Mouse (Mus musculus): ENCODE results near the gene Ifnar2.

Gene Ifnar2

GRCm38 (mm10) chr16:91381606-91382005, 9.0 kb downstream of the Ifnar2 start:
- in situ Hi-C loops (cut with MboI; ENCODE audit: low pct_unique_long_range_greater_than_20kb in 1 of 2, low sequenced_read_pairs in 2 of 2, unreplicated experiment in 1 of 2), result no loop called here

DNA sequence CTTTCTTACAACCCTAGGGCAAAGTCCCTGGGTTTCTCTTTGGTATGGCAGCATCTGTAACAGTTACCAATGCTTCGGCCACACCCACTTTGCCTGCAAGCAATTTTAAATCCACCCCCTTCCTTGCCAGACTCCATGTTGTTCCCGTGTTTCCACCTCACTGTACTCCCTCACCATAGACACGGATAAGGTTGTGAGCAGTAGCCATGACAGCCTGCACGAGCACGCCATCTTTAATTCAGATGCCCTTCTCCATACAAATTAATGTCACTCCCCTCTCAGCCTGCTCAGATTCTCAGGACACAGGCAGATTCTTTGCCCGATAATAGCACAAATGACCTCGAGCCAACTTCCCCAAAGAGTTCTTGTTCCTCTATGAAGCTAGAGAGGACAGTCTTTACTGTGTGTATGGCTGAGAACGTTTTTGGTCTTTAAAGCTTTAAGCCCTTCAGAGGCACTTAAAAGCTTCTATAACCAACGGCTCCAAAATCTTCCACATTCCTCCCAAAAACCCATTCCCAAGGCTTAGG, 9.7 kb downstream of the Ifnar2 start:
- in situ Hi-C loops (cut with MboI; ENCODE audit: low pct_unique_long_range_greater_than_20kb in 1 of 2, low sequenced_read_pairs in 2 of 2, unreplicated experiment in 1 of 2), result no loop called here

- in situ Hi-C loops (cut with MboI; ENCODE audit: low pct_unique_long_range_greater_than_20kb in 1 of 2, low sequenced_read_pairs in 2 of 2, unreplicated experiment in 1 of 2), result no loop called here
Measured at GRCm38 (mm10) chr16:91384221-91384620, 11.6 kb downstream of the Ifnar2 start.

DNA sequence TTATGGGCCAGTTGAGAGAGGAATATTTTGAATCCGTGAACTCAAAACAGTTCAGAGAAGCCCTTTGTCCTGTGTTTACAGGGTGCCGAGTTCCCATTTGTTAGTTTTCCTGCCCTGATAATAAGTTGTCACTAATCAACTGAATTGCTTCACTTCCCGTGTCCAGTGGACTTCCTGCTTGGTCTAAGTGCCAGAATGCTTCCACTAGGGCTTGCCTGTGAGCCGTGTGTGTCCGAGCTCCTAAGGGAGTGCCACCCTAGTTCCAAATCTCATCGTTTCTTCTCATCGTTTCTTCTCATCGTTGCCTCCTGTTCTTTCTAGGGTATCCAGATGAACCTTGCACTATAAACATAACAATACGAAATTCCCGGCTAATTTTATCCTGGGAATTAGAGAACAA, 13.0 kb downstream of the Ifnar2 start:
- in situ Hi-C loops (cut with MboI; ENCODE audit: low pct_unique_long_range_greater_than_20kb in 1 of 2, low sequenced_read_pairs in 2 of 2, unreplicated experiment in 1 of 2), result no loop called here

DNA sequence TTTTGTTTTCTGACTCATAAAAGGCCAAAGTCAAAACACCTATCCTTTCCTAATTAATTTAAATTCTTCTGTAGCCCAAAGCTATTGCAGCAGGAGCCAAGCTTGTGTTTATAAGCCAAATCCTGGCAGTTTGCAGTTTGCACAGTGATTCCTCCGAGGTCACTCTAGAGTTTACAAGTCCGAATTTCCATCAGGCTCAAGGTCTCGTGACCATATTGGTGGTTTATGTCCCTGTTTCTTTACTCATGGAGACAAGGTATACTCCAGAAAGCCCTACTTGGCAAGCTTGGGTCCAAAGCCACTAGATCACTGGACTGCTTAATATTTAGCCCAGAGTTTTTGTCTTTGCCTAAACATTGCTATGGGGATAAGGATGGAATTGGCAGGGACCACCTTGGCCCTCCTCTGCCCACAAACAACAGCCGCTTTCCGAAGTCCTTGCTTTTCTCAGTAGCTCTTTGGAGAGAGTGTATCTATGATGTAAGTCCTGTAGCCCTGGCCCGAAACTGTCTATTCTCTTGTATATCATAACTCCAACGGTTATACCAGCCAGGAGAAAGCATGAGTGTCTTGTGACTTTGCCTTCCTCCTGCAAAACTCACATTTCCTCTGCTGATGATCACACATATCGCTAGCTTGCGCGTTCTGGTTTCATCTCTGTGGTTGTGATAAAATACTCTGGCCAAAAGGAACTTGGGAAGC, 14.0 kb downstream of the Ifnar2 start:
- in situ Hi-C loops (cut with MboI; ENCODE audit: low pct_unique_long_range_greater_than_20kb in 1 of 2, low sequenced_read_pairs in 2 of 2, unreplicated experiment in 1 of 2), result no loop called here

GRCm38 (mm10) chr16:91387121-91387486, 14.5 kb downstream of the Ifnar2 start:
- in situ Hi-C loops (cut with MboI; ENCODE audit: low pct_unique_long_range_greater_than_20kb in 1 of 2, low sequenced_read_pairs in 2 of 2, unreplicated experiment in 1 of 2), result no loop called here

DNA sequence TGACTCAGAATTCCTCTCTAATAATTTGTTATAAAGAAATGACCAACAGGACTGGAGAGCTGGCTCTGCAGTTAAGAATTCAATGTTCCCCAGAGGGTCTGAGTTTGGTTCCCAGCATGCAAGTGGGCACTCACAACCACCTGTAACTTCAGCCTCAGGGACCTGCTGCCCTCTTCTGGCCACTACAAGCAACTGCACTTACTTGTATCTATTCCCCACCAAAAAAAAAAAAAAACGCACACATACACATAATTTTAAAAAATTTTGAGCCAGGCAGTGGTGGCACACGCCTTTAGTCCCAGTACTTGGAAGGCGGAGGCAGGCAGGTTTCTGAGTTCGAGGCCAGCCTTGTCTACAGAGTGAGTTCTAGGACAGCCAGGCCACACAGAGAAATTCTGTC, 17.5 kb downstream of the Ifnar2 start:
- in situ Hi-C loops (cut with MboI; ENCODE audit: low pct_unique_long_range_greater_than_20kb in 1 of 2, low sequenced_read_pairs in 2 of 2, unreplicated experiment in 1 of 2), result no loop called here

DNA sequence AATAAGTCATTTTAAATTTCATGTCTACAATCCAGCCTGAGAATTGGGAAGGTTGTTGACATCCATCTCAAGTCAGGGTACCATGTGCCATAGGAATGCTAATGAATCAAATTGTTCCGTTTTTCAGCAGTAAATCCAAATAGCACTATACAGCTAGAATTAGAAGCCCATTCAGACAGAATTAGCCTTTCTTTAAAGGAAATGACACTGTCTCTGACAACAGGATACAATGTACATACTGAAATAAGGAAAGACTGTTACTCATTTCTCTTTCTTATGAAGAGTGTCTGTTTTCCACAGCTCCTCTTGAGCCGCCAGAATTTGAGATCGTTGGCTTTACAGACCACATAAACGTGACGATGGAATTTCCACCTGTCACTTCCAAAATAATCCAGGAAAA, 18.8 kb downstream of the Ifnar2 start, which contains the start of gene Gm21970:
Gene Gm21970 (plus strand): TSS at position 301 of the 400 bp plus-strand sequence.
- in situ Hi-C loops (cut with MboI; ENCODE audit: low pct_unique_long_range_greater_than_20kb in 1 of 2, low sequenced_read_pairs in 2 of 2, unreplicated experiment in 1 of 2), result no loop called here

- in situ Hi-C loops (cut with MboI; ENCODE audit: low pct_unique_long_range_greater_than_20kb in 1 of 2, low sequenced_read_pairs in 2 of 2, unreplicated experiment in 1 of 2), result no loop called here
Measured at GRCm38 (mm10) chr16:91394826-91395410, 22.3 kb downstream of the Ifnar2 start.

DNA sequence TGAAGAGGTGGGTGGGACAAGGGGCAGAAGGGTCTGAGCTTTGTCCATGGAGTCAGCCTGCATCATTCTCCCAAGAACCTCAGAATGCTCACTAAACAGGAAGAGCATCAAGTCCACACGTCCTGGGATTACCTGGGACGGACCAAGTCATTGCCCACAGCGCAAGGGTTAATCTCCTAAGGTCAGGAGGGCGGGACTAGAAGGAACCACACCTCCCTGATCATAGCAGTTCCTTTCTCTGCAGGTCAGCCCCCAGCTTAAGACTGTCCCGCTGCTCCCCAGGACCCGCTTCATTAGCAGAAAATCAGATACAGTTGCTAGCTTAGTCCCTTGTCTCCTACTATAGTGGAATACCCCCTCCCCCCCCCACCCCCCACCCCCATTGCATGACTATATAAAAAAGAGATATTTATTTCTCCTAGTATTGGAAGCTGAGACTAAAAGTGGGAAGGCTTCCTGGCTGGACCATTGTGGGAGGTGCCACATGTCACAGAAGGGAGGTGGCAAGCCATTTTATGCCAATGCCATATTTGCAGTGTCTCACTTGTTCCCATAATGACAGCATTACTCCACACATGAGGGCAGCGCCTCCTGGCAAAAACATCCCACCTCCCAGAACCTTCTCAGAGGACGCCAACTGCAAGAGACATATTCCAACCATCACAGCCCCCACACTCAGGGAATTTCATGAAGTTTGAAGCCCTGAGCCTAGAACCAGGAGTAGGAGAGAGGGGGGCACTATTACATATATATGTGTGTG, 23.2 kb downstream of the Ifnar2 start:
- in situ Hi-C loops (cut with MboI; ENCODE audit: low pct_unique_long_range_greater_than_20kb in 1 of 2, low sequenced_read_pairs in 2 of 2, unreplicated experiment in 1 of 2), result no loop called here

GRCm38 (mm10) chr16:91396844-91397537, 24.4 kb downstream of the Ifnar2 start:
- in situ Hi-C loops (cut with MboI; ENCODE audit: low pct_unique_long_range_greater_than_20kb in 1 of 2, low sequenced_read_pairs in 2 of 2, unreplicated experiment in 1 of 2), result no loop called here

GRCm38 (mm10) chr16:91398030-91398429, 25.4 kb downstream of the Ifnar2 start:
- in situ Hi-C loops (cut with MboI; ENCODE audit: low pct_unique_long_range_greater_than_20kb in 1 of 2, low sequenced_read_pairs in 2 of 2, unreplicated experiment in 1 of 2), result no loop called here

- in situ Hi-C loops (cut with MboI; ENCODE audit: low pct_unique_long_range_greater_than_20kb in 1 of 2, low sequenced_read_pairs in 2 of 2, unreplicated experiment in 1 of 2), result no loop called here
Measured at GRCm38 (mm10) chr16:91398944-91399343, 26.4 kb downstream of the Ifnar2 start.

DNA sequence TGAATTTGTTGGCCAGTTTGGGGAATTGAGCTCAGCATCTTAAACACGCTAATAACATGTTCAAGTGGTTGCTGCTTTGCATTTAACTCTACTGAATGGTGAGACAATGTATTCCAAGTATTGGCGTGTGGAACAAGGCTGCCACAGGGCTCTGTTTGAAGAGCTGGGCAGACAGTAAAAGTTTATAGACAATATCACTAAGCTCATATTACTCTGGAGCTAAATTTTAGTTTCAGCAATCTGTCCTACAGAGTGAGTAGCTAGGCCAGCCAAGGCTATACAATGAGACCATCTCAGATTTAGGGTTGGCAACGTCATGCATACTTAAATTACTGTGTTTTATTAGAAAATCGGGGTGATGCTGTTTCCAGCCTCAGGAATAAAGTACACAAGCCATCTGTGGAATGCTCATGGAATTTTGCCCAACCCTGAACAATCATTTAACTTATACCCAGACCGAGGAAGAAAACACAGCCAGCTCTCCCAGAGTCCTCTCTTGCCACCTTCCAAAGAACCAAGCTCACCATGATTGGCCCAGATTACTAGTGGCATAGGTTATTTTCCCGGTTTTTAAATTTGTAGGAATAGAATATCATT, 29.1 kb downstream of the Ifnar2 start:
- in situ Hi-C loops (cut with MboI; ENCODE audit: low pct_unique_long_range_greater_than_20kb in 1 of 2, low sequenced_read_pairs in 2 of 2, unreplicated experiment in 1 of 2), result no loop called here

GRCm38 (mm10) chr16:91403784-91404183, 31.2 kb downstream of the Ifnar2 start:
- in situ Hi-C loops (cut with MboI; ENCODE audit: low pct_unique_long_range_greater_than_20kb in 1 of 2, low sequenced_read_pairs in 2 of 2, unreplicated experiment in 1 of 2), result no loop called here

GRCm38 (mm10) chr16:91404187-91404586, 31.6 kb downstream of the Ifnar2 start:
- in situ Hi-C loops (cut with MboI; ENCODE audit: low pct_unique_long_range_greater_than_20kb in 1 of 2, low sequenced_read_pairs in 2 of 2, unreplicated experiment in 1 of 2), result no loop called here

DNA sequence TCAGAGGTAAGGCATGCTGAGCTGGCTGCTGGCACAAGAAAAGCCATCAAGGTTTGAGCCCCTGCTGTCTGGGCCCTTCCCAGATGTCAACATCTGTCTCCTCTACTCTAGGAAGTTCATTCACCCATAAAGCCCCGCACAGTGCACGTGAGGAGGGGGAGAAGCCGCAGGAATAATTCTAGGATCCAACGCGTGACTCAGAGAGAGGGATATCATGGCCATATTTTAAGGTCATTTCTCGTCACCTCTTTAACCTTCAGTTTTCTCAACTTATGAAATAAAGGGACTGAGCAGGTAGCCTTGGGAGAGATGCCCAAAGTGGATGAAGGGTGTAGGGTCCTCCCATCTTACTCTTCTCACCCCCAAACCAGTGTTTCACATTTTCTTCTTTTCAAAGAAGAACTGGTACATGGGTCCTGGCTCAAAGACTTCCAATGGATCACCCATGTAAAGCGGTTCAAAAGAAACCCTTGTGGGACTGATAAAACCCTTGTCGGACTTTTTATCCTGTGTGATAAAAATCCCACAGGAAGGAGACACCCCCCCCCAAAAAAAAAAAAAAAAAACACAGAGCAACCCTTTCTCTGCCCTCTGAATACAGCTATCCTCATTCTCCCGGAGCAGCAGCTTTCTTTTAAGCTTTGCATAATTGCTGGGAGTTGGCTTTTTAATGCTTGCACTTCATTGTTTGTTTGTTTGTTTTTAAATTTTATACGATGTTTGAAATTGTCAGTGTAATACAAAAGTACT, 32.4 kb downstream of the Ifnar2 start:
- in situ Hi-C loops (cut with MboI; ENCODE audit: low pct_unique_long_range_greater_than_20kb in 1 of 2, low sequenced_read_pairs in 2 of 2, unreplicated experiment in 1 of 2), result no loop called here

Measured in mouse embryonic stem cell (cell line).